Mouse (Mus musculus) leukemia stem cell, adult 10-12 weeks (primary cell): ENCODE data around the gene Glis3. TPM values are rescaled to one million over a fixed set of nuclear protein-coding genes. Genes with fewer than 3 reads are reported as not detected.

Experiments
- polyA plus RNA-seq: library from polyadenylated mRNA; stranded (reverse); fragments of >175 nt; gene quantifications from 2 replicates; pipeline ENCODE4 v1.2.3, GENCODE M21; 2012; ENCODE audit warnings: low replicate concordance

Glis3 gene
- polyA plus RNA-seq, result 1.2 and 1.8 TPM in 2 replicates

DNA sequence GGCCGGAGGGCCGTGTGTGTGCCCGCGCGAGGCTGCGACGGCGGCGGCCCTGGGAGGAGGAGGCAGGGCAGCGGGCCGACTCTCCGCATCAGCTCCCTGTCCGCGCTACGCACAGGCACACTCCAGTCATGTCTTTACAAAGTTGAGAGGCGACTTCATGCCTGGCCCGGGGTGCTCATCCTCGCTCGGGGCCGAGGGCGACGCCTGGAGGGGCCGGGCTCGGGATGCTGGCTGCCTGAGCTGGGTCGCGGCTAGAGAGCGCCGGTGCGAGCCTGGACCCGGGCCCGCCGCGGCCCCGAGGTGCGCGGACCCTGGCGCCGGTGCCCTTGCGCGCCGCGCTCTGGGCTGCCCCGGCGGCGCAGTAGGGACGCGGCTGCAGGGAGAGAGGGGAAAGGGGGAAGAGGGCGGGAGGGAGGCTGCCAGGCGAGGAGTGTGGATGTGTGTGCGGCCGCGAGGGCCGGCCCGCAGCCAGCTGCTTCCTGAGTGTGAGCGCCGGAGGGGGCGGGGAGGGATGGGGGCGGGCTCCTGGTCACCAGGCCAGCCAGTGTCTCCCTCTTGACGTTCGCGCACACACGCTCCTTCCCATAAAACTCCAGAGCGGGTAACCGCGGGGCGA lies at the start of gene Glis3:
TSS of gene Glis3 (minus strand) at position 302 of the 616 bp plus-strand sequence.

Other genes with a start within 250 kb of the Glis3 start
- gene Slc1a1, start 155.0 kb upstream of the Glis3 start, polyA plus RNA-seq, result 0.83 TPM in 1 of 2 replicates, not detected in the other